Mouse (Mus musculus) granulocyte monocyte progenitor cell, adult 5-6 weeks (primary cell): ENCODE measurements around the gene Tmem236. TPM values are rescaled to one million over a fixed set of nuclear protein-coding genes. Genes with fewer than 3 reads are reported as not detected.

Source experiments
- ATAC-seq: replicated peaks from 2 replicates; pipeline ENCODE4 v1.8.0; 2016; ENCODE audit warnings: mild to moderate bottlenecking, moderate TSS enrichment, inconsistent platforms; ENCODE audit not compliant: poor library complexity, severe bottlenecking
- total RNA-seq, 2 experiments: library from RNA; stranded (forward) in 1 of 2; stranded (reverse) in 1 of 2; fragments of 200-712, 200-1000 nt in 1 of 2; fragments of >200 nt in 1 of 2; fragmentation: Nextera tagmentation in 1 of 2; gene quantifications; 2 replicates each; pipeline ENCODE4 v1.2.3; 2014 to 2017

The Tmem236 gene
- total RNA-seq, 2 experiments from 2014 or later, result not detected

GRCm38 (mm10) chr2:14190684-14191083, 16.4 kb downstream of the Tmem236 start:
- ATAC-seq, result 0 out of 2 replicates have a peak, but pooled peaks have one; percentile 19

- peak; percentile 24 for ATAC-seq
These were observed 17.3 kb downstream of the Tmem236 start for GRCm38 (mm10) chr2:14191601-14192000.

GRCm38 (mm10) chr2:14192046-14192445, 17.7 kb downstream of the Tmem236 start:
- ATAC-seq, result peak; percentile 98

GRCm38 (mm10) chr2:14198325-14198903, 24.1 kb downstream of the Tmem236 start:
- ATAC-seq, result peak; percentile 31; the same call in 1 of the 2 replicates

- peak; percentile 52 for ATAC-seq
These were observed 25.3 kb downstream of the Tmem236 start for GRCm38 (mm10) chr2:14199621-14200020.

GRCm38 (mm10) chr2:14200879-14201445, 26.6 kb downstream of the Tmem236 start:
- ATAC-seq, result 0 out of 2 replicates have a peak, but pooled peaks have one; percentile 17

- peak; percentile 51 for ATAC-seq
These were observed 30.0 kb downstream of the Tmem236 start for GRCm38 (mm10) chr2:14204308-14204707.

- ATAC-seq, result peak; percentile 80
These were observed 32.5 kb downstream of the Tmem236 start for GRCm38 (mm10) chr2:14206798-14207197.

- no peak for ATAC-seq
These were observed 36.4 kb downstream of the Tmem236 start for GRCm38 (mm10) chr2:14210731-14211130.

- no peak for ATAC-seq
These were observed 37.3 kb downstream of the Tmem236 start for GRCm38 (mm10) chr2:14211606-14212005.

- ATAC-seq, result no peak
These were observed 40.4 kb downstream of the Tmem236 start for GRCm38 (mm10) chr2:14214764-14215163.

- ATAC-seq, result no peak
These were observed 42.3 kb downstream of the Tmem236 start for GRCm38 (mm10) chr2:14216653-14217052.

GRCm38 (mm10) chr2:14218126-14218525, 43.8 kb downstream of the Tmem236 start:
- ATAC-seq, result peak; percentile 55; the same call in 1 of the 2 replicates

GRCm38 (mm10) chr2:14224387-14224786, 50.1 kb downstream of the Tmem236 start:
- peak; percentile 91 for ATAC-seq

- peak; percentile 53 for ATAC-seq
These were observed 54.2 kb downstream of the Tmem236 start for GRCm38 (mm10) chr2:14228495-14228894.

- peak; percentile 26 for ATAC-seq
These were observed 54.8 kb downstream of the Tmem236 start, which contains the start of gene Mrc1 for GRCm38 (mm10) chr2:14229149-14229548. Mrc1 (plus strand) TSS chr2:14229392.

GRCm38 (mm10) chr2:14229979-14230378, 55.7 kb downstream of the Tmem236 start:
- no peak for ATAC-seq

- ATAC-seq, result no peak
These were observed 58.6 kb downstream of the Tmem236 start for GRCm38 (mm10) chr2:14232897-14233296.

- ATAC-seq, result peak; percentile 77
These were observed 59.7 kb downstream of the Tmem236 start for GRCm38 (mm10) chr2:14233983-14234382.

- ATAC-seq, result no peak
These were observed 61.0 kb downstream of the Tmem236 start for GRCm38 (mm10) chr2:14235319-14235718.

GRCm38 (mm10) chr2:14236920-14237319, 62.6 kb downstream of the Tmem236 start:
- no peak for ATAC-seq

GRCm38 (mm10) chr2:14237723-14238122, 63.4 kb downstream of the Tmem236 start:
- ATAC-seq, result no peak
